Mouse (Mus musculus): ENCODE results near the gene Selenof.

The Selenof gene

GRCm38 (mm10) chr3:144570047-144570815, at the start of gene Selenof, which contains the start of gene Hs2st1:
Gene Selenof, plus strand, starts transcription at chr3:144570304.
Gene Hs2st1, minus strand, starts transcription at chr3:144570181.
- peak; percentile 96 to 99 for DNase-seq (ENCODE audit: low spot score in 2 of 2)

GRCm38 (mm10) chr3:144527918-144528317, 42.2 kb upstream of the Selenof start:
- DNase-seq (ENCODE audit: low spot score in 2 of 2) = no peak

GRCm38 (mm10) chr3:144531023-144531422, 39.1 kb upstream of the Selenof start:
- DNase-seq (ENCODE audit: low spot score in 2 of 2) = no peak

GRCm38 (mm10) chr3:144535056-144535455, 35.0 kb upstream of the Selenof start:
- DNase-seq (ENCODE audit: low spot score in 2 of 2) = no peak

- no peak for DNase-seq (ENCODE audit: low spot score in 2 of 2)
These were observed 32.8 kb upstream of the Selenof start for GRCm38 (mm10) chr3:144537078-144537855.

- no peak for DNase-seq (ENCODE audit: low spot score in 2 of 2)
These were observed 31.1 kb upstream of the Selenof start for GRCm38 (mm10) chr3:144539051-144539450.

GRCm38 (mm10) chr3:144540805-144541204, 29.3 kb upstream of the Selenof start:
- DNase-seq (ENCODE audit: low spot score in 2 of 2) = no peak

- DNase-seq (ENCODE audit: low spot score in 2 of 2) = no peak
These were observed 28.1 kb upstream of the Selenof start for GRCm38 (mm10) chr3:144541906-144542438.

GRCm38 (mm10) chr3:144545152-144545551, 25.0 kb upstream of the Selenof start:
- DNase-seq (ENCODE audit: low spot score in 2 of 2) = no peak

- DNase-seq (ENCODE audit: low spot score in 2 of 2) = no peak
These were observed 24.3 kb upstream of the Selenof start for GRCm38 (mm10) chr3:144545832-144546231.

- no peak for DNase-seq (ENCODE audit: low spot score in 2 of 2)
These were observed 23.6 kb upstream of the Selenof start for GRCm38 (mm10) chr3:144546490-144546889.

GRCm38 (mm10) chr3:144548186-144548845, 21.8 kb upstream of the Selenof start:
- no peak for DNase-seq (ENCODE audit: low spot score in 2 of 2)

- no peak for DNase-seq (ENCODE audit: low spot score in 2 of 2)
These were observed 20.1 kb upstream of the Selenof start for GRCm38 (mm10) chr3:144550036-144550435.

- DNase-seq (ENCODE audit: low spot score in 2 of 2) = no peak
These were observed 19.4 kb upstream of the Selenof start for GRCm38 (mm10) chr3:144550659-144551058.

- DNase-seq (ENCODE audit: low spot score in 2 of 2) = no peak
These were observed 18.7 kb upstream of the Selenof start for GRCm38 (mm10) chr3:144551416-144551815.

- no peak for DNase-seq (ENCODE audit: low spot score in 2 of 2)
These were observed 16.2 kb upstream of the Selenof start for GRCm38 (mm10) chr3:144553942-144554341.

GRCm38 (mm10) chr3:144554503-144554902, 15.6 kb upstream of the Selenof start:
- DNase-seq (ENCODE audit: low spot score in 2 of 2) = no peak

- DNase-seq (ENCODE audit: low spot score in 2 of 2) = no peak
These were observed 15.0 kb upstream of the Selenof start for GRCm38 (mm10) chr3:144555144-144555543.

GRCm38 (mm10) chr3:144556625-144557324, 13.3 kb upstream of the Selenof start:
- DNase-seq (ENCODE audit: low spot score in 2 of 2) = no peak

GRCm38 (mm10) chr3:144558274-144558673, 11.8 kb upstream of the Selenof start:
- DNase-seq (ENCODE audit: low spot score in 2 of 2) = no peak

- no peak for DNase-seq (ENCODE audit: low spot score in 2 of 2)
These were observed 8.4 kb upstream of the Selenof start for GRCm38 (mm10) chr3:144561511-144562250.
